Mouse (Mus musculus) G1E (cell line): ENCODE results near the gene Agmat.

Experiments
- CTCF ChIP-seq: IDR thresholded peaks from 2 replicates; pipeline ENCODE4 v1.5.1; 2012; ENCODE audit warnings: low read depth, low read length, inconsistent platforms, mixed read lengths
- GATA1 ChIP-seq: IDR thresholded peaks from 2 replicates; pipeline ENCODE4 v1.6.1; 2012; ENCODE audit warnings: borderline replicate concordance, low read length, inconsistent platforms, mixed read lengths

- TF ChIP-seq GATA1 (no peak), CTCF (no peak)
Measured at GRCm38 (mm10) chr4:141792554-141793281, 46.2 kb downstream of the Agmat start.
